Mouse (Mus musculus): ENCODE results near the gene H2afx.
A peak's percentile ranks its signal among the peaks of the same experiment; 100 is the strongest.
"Not testable (repeated sequence)": the region's sequence is repeated elsewhere in the genome, so short reads cannot be mapped to it uniquely, and the experiment has no call there.

H2afx gene

DNA sequence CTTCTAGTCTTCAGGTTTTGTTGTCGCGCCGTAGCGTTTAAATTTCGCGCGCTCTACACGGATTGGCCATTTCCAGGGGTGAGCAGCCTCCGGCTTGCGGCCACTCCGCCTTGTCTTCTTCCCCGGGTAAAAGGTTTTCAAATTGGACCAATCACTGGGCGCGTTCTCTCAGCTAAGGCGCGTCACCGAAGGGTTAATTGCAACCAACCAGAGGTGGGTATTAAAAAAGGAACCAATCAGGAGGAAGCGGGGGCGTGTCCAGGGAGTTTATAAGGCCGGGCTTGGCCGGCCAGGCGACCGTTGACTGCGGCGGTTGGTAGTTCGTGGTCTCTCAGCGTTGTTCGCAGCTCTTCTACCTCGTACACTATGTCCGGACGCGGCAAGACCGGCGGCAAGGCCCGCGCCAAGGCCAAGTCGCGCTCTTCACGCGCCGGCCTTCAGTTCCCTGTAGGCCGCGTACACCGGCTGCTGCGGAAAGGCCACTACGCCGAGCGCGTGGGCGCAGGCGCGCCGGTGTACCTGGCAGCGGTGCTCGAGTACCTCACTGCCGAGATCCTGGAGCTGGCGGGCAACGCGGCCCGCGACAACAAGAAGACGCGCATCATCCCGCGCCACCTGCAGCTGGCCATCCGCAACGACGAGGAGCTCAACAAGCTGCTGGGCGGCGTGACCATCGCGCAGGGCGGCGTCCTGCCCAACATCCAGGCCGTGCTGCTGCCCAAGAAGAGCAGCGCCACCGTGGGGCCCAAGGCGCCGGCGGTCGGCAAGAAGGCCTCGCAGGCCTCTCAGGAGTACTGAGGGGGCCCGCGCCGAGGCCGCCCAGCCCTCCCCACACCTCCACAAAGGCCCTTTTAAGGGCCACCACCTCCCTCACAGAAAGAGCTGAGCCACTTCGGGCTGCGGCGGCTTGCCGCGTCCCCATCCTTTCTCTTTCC is at the start of gene H2afx:
TSS of gene H2afx (plus strand) at position 299 of the 935 bp plus-strand sequence.
- peak; percentile 99 for DNase-seq

DNA sequence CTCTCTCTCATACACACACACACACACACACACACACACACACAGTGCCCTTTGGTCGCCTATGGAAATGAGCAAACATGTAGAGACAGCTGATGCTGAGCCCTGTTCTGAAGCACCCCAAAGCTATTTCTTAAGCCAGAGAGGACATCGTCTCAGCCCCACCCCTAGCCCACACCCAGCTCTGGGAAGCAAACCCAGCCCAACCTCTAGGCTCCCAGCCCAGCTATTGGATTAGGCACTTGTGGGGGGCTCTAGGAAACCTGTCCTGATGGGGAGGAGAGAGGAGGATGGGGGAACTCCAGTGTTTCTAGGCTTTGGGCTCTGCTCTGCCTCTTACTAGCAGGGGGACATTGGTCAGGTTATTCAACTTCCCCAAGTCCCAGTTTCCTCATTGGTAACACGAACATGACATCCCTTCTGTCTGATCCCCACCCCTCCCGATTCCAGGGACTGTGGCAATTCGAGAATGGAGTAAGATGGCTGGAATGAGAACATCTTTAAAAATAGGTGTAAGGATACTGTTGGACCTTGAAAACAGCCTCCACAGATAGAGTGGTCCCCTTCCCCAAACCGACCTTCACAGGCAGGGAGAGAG is 48.1 kb upstream of the H2afx start:
- peak; percentile 11 for DNase-seq

DNA sequence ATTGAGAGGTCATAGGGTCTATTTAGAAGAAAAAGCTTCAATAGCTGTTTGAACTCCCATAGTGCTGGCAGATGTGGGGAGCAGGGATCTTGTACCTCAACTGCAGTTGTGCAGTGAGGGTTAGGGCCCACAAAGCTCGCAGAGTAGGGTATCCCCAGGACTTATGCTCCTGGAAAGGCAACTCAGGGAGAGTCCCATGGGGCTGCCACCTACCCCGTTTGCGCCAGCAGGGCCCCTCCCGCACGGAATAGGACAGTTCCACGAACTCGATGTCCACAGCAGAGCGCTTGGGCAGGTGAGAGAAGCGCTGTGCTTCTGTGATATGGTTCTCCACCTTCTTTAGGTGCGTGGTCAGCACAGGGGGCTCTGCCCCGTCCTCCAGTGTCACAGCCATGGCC is 47.5 kb upstream of the H2afx start:
- DNase-seq, result no peak

DNA sequence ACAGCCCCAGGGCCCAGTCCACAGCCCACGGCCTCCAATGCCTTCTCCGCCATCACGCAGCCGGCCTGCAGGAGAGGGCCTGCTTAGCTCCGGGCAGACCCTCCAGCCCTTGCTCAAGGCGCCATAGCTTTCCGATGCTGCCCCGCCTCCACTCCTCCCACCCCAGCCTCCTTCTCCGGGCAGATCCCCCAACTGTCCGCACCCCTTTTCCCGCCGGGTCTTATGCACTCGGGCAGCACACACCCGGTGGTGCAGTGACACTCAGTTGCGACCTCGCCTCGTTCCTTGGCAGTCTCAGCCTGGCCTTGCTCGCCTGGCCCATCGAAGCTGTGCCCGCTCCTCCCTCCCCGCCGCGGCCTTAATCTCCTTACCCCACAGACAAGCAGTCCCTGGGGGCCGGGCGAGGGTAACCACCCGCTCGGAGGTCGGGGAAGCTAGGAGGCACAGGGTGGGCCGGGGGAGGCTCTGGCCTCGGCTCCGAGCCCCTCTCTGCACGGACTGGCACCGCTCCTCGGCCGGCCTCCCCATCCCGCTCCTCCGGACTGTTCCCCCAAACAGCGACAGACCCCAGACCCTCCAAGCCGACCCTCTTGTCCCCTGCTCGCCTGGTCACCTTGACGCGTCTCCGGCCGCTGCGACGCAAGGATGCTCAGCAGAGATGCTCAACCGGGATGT is 47.0 kb upstream of the H2afx start:
- peak; percentile 67 for DNase-seq

DNA sequence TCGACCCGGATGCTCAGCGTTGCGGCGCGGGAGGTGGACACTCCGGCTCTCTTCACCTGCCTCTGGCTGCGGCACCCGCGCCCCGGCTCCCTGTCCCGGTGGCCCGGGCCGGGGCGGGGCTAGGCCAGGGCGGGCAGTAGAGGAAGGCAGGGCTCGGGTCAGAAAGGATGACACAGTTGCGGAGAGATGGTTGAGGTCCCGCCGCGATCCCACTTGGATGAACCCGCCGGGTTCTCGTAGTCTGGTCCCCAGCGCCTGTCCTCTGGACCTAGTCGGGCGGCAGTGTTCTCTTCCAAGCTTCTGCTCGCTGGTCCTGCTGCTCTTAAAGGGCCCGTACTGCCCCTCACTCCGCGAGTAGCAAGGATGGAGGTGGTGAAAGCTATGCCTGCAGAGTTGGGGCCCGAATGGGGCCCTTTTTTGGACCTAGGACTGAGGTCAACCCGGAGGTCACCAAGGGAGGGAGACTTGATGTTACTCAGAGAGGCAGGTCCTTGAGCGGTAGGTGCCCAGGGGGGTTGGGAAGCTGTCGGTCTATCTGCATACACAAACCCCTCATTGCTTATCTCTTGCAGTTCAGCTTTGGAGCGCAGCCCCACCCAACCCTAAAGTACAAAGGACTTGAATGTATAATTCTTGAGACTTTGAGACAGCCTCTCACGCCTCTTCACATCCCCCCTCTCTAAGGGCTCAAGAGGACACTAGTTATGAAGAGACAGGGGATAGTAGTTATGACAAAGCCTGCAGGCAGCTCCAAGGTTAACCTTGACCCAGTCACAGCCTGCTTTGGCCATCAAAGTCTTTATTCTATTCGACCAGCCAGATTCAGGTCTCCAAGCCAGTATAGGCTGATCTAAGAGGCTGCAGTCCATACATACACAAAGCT is 46.2 kb upstream of the H2afx start, which contains the start of gene Abcg4:
TSS of gene Abcg4 (minus strand) at position 540 of the 883 bp plus-strand sequence.
- DNase-seq, result peak; percentile 68

DNA sequence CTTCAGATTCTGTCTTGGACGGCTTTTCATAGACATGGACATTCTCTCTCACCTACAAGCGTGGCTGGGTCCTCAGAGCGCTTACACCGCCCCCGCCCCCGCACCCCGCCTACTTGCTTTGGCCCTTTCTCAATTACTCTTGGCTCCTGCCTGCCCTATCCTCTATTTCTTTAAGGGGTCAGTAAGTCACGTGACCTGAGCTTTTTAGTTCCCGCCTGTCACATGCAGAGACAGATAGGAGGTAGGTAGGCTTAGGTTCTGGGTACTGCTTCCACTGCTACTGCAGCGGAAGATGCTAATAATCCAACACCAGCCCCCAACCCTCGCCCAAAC is 45.6 kb upstream of the H2afx start:
- peak; percentile 36 for DNase-seq

DNA sequence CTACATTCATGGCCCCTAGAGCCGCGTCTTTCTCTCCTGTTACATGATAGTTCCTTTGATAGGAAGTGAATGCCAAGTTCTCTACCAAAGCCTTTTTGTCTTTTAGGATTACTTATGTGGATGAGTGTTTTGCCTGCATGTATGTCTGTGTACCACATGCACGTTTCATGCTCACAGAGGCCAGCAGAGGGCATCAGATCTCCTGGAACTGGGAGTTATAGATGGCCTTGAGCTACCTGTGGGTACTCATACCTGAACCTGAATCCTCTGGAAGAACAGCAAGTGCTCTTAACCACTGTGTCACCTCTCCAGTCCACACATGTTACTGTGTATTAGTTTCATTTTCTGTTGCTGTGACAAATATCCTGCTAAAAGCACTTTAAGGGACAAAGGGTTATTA is 42.0 kb upstream of the H2afx start:
- peak; percentile 51 for DNase-seq

DNA sequence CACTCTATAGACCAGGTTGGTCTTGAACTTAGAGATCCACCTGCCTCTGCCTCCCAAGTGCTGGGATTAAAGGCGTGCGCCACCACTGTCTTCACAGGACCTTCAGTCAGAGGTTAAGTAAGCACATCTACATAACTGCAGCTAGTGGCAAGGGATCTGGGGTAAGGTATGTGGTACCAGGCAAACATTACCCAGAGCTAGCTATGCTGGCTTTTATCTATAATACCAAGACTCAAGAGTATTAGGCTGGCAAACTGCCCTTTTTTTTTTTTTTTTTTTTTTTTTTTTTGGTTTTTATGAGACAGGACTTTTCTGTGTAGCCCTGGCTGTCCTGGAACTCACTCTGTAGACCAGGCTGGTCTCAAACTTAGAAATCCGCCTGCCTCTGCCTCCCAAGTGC is 34.5 kb upstream of the H2afx start:
- not testable (repeated sequence) for DNase-seq

DNA sequence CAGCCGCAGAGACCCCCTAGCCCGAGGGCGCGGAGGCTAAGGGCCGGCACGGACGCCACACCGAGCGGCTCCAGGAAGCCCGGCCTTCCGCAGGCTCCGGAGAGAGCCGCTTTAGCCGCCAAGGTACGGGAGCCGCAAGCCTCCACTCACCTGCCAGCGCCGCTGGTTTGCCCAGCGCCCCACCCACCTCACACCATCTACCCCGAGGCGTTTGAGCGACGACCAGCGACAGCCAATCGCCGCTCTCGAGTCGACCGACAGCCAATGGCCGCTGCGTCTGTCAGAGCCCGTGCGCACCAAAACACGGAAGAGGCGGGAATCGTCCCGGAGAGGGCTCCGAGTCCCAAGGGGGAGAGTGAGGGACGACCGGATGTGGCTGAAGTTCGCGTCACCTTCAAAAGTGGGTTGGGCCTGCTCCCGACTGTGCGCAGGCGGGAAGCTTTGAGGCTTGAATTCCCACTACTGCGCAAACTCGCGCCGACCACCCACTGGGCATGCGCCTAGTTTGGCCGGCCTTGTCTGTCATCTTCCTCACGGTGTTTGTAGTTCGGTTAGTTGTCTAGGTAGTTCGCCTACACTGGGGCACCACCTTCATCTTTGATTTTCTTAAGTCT is 28.9 kb upstream of the H2afx start, which contains the start of gene Hinfp:
TSS of gene Hinfp (minus strand) at position 206 of the 614 bp plus-strand sequence.
- DNase-seq, result peak; percentile 100

DNA sequence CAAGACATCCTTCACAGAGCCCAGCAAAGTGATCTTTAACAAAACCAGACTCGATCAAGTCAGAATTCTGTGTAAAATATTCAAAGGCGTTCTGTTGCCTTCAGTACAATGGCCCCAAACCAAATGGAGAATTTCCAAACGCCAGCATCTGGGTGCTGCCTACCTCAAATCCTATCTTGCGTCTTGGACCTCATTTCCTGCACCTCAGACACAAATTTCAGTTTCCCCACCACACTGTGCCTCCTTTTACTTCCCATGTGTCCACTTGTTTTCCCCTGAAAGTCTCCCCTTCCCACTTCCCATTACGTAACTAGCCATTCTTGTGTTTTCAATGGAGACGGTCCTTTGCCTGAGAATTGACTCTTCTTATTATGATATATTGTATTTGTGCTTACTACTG is 28.0 kb upstream of the H2afx start:
- no peak for DNase-seq

DNA sequence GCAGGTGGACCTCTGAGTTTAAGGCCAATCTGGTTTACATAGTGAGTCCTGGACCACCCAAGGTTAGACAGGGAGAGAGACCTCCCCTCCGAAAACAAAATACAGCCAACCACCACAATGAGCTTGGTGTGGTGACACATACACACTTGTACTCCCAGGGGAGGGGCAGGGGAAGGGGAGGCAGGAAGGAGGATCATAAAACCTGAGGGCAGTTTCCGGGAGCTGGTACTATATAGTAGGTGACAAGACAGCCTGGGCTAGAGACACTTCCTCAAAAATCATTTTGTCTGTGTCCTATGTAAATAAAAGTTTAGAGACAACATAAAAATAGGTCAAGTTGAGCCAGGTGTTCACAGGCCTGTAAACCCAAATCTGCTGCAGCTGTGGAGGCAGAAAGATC is 27.2 kb upstream of the H2afx start:
- no peak for DNase-seq

DNA sequence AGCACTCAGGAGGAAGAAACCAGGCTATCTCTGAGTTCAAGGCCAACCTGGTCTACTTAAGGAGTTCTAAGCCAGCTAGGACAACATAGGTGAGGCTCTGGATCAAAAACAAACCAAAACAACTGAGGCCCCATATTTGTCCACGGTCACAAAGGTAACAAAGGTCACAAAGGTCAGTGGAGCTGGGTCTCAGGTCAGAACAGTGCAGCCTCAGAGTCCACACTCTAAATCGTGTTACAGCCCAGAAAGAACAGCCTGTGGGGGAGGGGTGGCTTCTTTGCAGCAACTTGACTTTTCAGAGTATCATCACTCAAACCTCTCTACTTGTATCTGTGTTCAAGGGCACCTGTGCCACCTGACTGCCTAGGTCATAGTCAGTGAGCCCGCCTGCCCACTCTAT is 24.7 kb upstream of the H2afx start:
- DNase-seq, result no peak

DNA sequence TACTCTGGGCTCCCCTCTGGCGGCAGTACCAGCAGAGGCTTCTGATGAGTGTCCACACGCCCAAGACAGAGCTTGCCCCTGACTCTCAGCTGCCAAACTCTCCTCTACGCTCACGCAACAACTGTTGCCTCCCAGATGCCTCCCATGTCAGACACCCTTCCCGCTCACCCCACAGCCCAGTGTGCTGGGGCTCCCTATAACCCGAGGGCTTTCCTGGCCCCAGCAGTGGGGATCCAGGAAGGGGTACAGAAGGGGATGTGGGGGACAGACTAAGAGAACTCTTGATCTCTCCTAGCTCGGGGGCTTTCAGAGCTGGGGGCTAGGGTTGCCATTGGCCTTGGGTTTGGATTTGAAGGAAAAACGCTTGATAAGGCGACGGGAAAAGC is 23.8 kb upstream of the H2afx start:
- DNase-seq, result no peak

DNA sequence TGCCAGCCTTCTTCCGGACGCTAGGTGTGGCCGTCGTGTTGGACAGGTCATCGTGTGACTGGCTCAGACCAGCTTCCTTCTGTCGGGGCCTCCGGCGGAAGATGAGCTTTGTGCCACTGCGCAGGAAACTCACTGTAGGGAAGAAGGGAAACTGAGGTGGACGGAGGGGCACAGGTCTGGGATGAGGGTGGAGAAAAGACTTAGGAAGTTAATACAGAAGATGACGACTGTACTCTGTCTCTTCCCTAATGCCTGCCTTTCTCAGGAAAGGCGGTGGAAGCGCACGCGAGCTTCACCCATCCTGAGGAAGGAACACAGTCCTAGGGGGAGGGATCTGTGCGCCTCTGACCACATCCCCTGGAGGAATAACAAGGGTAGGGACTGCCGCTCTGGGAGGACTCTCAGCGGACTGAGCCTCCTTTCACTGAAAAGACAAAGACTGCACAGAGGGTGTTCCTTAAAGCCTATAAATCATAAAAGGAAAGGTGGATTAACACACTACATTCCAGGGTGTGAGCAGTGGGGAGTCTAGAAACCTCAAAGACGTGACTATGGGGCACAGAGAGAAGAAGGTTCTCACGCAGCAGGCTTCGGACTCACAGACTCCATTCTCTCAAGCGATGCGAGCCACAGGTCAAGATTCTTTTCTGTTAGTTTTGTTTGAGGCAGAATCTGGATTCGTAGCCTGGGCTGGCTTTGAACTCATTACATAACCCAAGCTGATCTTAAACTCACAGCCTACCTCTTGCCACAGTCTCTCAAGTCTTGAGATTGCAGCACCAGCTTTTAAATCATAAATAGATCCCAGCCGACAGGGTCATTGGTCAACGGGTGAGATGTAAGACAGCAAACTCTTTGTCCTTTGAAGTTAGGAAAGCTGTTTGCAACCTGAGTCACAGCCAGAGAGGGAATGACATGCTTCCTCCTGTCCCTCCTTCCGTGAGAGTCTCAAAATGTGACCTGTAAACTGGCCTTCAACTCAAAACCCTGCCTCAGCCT is 23.1 kb upstream of the H2afx start:
- peak; percentile 65 for DNase-seq

DNA sequence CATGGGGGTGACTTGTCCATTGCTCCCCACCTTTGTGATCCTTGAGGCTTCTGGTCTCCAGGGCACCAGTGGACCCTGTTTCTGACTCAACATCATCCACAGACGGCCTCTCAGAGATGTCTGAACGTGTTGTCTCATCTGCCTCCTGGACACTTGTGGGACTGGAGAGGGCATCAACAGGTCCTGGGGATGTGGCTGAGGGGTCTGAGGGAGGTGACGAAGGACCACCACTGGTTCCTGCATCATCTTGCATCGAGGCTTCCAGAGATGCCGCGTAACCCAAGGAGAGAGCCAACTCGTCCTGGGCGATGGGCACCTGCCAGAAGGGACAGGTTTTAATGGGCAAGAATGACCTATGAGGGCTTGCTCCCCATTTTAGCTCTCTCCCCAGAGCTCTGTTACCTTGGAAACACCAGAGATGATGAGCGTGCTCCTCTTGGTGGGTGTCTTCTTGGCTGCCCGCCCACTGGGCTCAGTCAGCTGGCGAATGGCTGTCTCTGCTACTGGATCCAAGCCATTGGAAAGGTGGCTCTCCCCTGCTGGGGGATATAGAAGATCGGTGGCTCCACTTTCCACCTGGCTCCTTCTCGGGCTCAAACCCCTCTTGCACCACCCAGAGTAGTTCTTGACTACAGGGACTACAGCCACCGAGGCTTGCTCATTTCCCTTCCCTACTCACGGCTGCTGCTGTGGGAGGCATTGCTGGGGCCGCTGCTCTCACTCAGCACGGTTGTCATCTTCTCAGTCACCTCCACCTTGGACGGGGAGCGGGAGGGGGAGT is 20.8 kb upstream of the H2afx start:
- DNase-seq, result no peak

DNA sequence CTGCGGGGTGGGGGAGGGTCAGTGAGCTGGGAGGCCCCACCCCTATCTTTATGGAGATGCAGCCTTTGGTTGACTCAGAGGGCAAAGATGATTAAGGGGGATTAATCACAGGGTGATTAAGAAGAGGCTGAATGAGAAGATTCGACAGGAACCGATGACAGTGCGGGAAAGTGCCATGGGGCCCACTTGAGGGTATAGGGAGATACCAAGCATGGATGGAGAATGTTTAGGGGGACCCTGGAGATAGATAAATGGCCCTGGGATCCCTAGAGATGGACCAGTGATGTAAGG is 20.3 kb upstream of the H2afx start:
- DNase-seq, result no peak

DNA sequence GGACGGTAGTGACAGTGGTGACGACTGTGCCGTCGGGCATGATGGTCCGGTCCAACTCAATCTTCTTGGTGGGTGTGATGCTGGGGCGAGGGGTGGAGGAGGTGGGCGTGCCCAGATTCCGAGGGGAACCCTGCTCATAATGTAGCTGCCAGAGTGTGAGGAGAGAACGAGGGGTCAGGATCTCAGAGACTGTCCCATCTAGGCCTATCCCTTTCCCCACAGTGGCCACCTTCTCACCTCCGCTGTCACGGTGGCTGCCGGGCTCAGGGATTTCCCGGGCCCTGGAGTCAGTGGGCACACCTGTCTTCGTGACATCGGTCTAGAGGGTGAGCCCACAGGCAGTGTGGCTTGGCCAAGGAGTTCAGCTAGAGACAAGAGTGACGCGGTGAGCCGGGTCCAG is 19.6 kb upstream of the H2afx start:
- no peak for DNase-seq

DNA sequence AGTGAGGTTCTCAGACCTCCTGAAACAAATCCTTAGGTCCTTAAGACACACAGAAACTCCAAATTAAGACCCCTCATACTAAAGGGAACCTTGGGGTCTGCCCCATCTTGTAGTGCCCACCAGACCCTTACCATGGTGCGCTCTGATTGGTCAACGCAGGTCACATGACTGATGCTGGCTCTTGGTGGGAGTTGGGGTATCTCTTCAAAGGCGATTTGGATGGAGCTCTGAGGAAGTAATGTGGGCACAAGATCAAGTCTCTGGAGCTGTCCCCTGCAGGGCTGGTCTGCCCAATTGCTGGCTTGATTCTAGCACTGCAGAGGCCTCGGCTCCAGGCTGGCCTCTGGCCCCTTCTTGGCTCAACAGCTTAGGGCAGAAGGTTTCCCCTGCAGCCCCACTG is 17.0 kb upstream of the H2afx start:
- DNase-seq, result no peak

DNA sequence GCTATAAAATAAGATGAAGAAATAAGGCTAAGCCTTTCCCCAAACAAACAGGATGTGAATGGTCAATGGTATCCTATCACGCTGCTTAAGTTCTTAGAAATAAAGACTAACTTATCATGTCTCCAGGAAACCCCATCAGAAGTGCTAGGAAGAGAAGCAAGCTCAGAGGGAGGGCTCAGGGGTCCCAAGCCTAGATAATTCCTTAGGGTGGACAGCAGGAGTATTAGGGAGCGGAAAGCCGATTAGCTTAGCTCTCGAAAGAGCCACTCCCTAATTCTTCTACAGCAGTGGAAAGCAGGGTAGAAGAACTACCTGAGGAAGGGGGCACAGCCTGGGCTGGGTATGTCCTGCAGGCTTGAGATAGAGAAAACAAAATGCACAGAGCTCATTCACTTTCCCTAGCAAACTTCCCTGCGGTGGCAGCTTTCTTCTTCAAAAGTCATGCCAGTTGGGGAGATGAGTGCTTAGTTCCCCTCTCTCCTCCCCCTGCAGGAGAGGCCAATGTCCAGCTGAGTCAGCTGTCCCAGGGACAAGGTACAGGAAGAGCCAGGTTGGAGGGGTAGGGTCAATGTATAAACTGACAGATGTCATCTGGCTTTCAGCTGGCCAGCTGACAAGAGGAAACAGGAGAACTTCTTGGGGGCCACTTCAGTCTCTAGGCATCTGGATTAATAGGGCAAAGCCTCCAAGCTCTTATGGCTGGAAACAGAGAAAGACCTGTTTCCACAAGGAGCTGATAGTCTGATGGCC is 16.2 kb upstream of the H2afx start:
- DNase-seq, result no peak

DNA sequence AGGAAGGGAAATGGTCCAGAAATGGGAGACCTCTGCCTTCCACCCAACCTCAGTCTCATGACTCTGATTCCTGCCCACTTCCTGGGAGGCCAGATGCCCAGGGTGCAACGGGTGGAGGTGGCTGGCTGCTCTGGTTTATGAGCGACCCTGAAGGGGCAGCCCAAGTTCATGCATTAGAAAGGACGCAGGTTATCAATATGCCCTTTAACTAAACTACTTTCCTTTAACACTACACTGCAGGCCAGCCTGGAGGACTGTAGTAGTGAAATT is 15.7 kb upstream of the H2afx start:
- no peak for DNase-seq
